Mouse (Mus musculus) monocyte, adult 5-6 weeks (primary cell): ENCODE results near the gene Tsku. TPM values are rescaled to one million over a fixed set of nuclear protein-coding genes. Genes with fewer than 3 reads are reported as not detected.

Source experiments
- ATAC-seq: fragments of 153-309, 156-312 bp; replicated peaks from 2 replicates; pipeline ENCODE4 v1.8.0; 2017; ENCODE audit warnings: mild to moderate bottlenecking; ENCODE audit not compliant: low TSS enrichment, insufficient number of reproducible peaks, severe bottlenecking, poor library complexity, low FRiP score
- total RNA-seq: library from RNA; stranded (forward); fragments of 200-1000, 200-491, 200-594 nt; gene quantifications from 3 replicates; pipeline ENCODE4 v1.2.3, GENCODE M21; 2017

The Tsku gene
- total RNA-seq, 1 experiment from 2014 or later: not detected

GRCm38 (mm10) chr7:98307921-98308606, 53.1 kb downstream of the Tsku start:
- ATAC-seq: no peak

GRCm38 (mm10) chr7:98307411-98307810, 53.7 kb downstream of the Tsku start:
- ATAC-seq: no peak

Other genes starting within 250 kb of the Tsku start
- gene Myo7a, start 241.8 kb downstream of the Tsku start, total RNA-seq: 11.8 to 14.7 TPM (median 13.1 TPM) in 3 replicates
- gene Omp, start 215.8 kb downstream of the Tsku start, total RNA-seq: 0.29 TPM in 1 of 3 replicates, not detected in the others
- gene Capn5, start 183.1 kb downstream of the Tsku start, total RNA-seq: 0.76 to 2.3 TPM in 2 of 3 replicates, not detected in the other
- 0.19 to 0.43 TPM in 2 of 3 replicates, not detected in the other for gene B3gnt6, start 161.8 kb downstream of the Tsku start, total RNA-seq
- gene Acer3, start 40.1 kb downstream of the Tsku start, total RNA-seq: 111 to 164 TPM (median 121 TPM) in 3 replicates
- not detected in 3 replicates for gene Gucy2d, start 79.1 kb upstream of the Tsku start, total RNA-seq
- gene Lrrc32, start 128.0 kb upstream of the Tsku start, total RNA-seq: 0.10 TPM in 1 of 3 replicates, not detected in the others